Mouse (Mus musculus): ENCODE measurements around the gene Ankrd55.

- TF ChIP-seq CTCF (conservative IDR thresholded peaks at IDR 0.05; ENCODE audit: insufficient read depth, insufficient read length, low read depth, low read length) (no peak), POLR2A (IDR thresholded peaks at IDR 0.05; ENCODE audit: low read depth, low read length) (no peak)
Measured at GRCm38 (mm10) chr13:112391354-112391753, 103.1 kb downstream of the Ankrd55 start.
